Mouse (Mus musculus): ENCODE data around the gene Selenon.
A peak's percentile ranks its signal among the peaks of the same experiment; 100 is the strongest.

Gene Selenon

GRCm38 (mm10) chr4:134577281-134577680 lies 25.3 kb upstream of the Selenon start:
- no peak for DNase-seq (ENCODE audit: low spot score)

GRCm38 (mm10) chr4:134575486-134575885 lies 23.5 kb upstream of the Selenon start:
- no peak for DNase-seq (ENCODE audit: low spot score)

- DNase-seq (ENCODE audit: low spot score), result no peak
Measured at GRCm38 (mm10) chr4:134572449-134573300, 20.7 kb upstream of the Selenon start.

GRCm38 (mm10) chr4:134570704-134571451 lies 18.9 kb upstream of the Selenon start:
- DNase-seq (ENCODE audit: low spot score), result no peak

DNA sequence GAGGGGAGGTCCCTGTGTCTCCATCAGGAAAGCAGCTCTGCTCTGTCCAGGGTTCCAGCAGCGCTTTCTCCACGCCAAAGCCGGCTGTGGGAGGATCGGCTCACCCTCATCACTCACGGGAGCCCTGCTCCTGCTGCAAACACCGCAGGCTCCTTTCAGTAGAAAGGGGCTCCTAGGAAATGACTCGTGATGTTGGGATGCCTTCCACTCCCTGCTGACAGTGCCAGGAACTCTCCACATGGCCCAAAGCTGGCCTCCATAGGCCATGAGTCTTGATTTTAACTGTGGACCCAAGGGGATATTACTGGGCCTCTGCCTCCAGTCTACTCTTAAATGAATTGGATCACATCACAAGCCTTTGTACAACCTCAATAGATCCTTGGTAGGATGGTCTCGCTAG lies 17.9 kb upstream of the Selenon start:
- DNase-seq (ENCODE audit: low spot score), result no peak

DNA sequence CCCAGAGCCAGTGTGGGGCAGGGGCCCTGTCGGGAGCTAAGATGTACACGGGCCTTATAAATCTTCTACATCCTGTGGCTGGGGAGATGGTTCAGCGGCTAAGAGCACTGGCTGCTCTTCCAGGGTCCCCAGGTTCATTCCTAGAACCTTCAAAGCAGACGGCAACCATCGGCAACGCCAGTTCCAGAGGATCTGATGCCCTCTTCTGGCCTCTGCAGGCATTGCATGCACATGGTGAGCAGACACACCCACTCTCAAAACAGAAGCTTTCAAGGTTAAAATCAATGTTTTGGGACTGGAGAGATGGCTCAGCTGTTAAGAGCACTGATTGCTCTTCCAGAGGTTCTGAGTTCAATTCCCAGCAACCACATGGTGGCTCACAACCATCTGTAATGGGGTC lies 17.2 kb upstream of the Selenon start:
- DNase-seq (ENCODE audit: low spot score), result no peak

GRCm38 (mm10) chr4:134567377-134568226 lies 15.6 kb upstream of the Selenon start:
- DNase-seq (ENCODE audit: low spot score), result no peak

DNA sequence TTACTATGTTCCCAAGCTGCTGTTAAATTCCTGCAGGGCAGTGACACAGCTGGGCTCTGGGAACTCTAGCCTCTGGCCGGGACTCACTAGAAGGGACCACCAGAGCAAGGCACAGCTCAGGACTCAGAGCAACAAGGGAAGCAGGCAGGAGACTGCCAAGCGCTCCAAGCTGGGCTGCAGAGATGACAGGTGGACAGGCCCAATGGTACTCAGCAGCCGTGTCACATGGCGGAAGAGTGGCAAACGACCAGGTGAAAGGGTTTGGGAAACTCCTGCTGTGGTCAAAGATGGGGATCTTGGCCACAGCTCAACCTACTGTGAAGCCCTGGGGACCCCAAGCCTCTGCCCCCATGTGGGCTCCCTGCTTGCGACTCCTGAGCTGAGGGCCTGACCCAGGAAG lies 12.1 kb upstream of the Selenon start:
- DNase-seq (ENCODE audit: low spot score), result no peak

DNA sequence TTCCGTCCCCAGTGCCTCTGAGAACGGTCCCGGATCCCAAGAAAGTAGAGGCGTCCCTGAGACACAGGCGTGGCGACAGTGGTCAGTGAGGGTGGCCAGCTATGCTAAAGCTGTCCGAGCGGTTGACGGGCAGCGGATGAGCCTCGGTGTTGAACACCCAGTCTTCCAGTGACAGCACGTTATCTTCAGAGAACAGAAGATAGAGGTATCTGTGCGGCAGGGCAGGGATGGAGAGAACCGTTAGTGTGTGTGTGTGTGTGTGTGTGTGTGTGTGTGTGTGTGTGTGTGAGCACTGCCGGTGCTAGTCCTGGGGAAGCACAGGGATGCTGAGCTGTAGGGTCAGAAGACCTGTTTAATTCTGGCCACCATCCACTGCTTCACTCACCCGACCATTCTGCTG lies 11.7 kb upstream of the Selenon start:
- no peak for DNase-seq (ENCODE audit: low spot score)

GRCm38 (mm10) chr4:134562014-134562413 lies 10.0 kb upstream of the Selenon start:
- DNase-seq (ENCODE audit: low spot score), result no peak

DNA sequence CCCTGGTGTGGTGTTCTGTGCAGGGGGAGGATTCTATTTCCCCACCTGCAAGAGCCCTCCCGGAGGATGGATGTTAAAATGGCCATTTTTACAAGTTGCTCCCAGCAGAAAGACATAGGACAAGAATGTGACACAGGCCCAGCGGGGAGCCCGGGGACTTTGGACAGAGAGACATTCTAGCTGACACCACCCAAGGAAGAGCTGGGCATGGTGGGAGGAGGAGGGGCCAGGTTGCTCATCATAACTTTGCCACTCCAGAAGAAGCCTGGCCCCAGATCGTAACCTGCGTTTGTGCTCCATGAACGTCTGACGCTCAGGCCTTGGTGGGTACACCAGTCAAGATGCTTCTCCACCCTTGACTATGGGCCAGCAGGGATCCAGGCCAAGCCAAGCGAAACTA lies 8.7 kb upstream of the Selenon start:
- no peak for DNase-seq (ENCODE audit: low spot score)

GRCm38 (mm10) chr4:134559154-134559553 lies 7.2 kb upstream of the Selenon start:
- no peak for DNase-seq (ENCODE audit: low spot score)

DNA sequence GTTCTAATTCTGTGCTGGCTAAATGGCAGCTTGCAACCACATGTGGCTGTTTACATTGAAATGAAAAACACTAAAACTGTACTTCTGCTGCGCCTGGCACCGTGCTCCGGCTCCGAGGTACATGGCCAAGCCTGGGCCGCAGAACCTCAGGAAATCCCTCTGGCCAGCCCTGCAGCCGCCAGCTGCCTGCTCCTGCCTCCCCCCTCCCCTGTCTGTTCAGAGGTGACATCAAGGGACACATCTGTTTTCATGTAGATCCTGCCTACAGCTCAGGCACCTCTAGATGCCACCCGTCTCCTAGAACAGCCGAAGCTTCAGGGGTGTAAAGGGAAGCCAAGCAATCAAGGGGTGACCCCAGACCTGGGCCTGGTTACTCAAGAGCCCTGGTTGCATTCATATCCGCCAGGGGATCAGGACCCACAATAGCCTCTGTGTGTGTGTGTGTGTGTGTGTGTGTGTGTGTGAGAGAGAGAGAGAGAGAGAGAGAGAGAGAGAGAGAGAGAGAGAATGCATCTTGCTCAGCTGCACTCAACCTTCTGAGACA lies 6.7 kb upstream of the Selenon start:
- DNase-seq (ENCODE audit: low spot score), result no peak

DNA sequence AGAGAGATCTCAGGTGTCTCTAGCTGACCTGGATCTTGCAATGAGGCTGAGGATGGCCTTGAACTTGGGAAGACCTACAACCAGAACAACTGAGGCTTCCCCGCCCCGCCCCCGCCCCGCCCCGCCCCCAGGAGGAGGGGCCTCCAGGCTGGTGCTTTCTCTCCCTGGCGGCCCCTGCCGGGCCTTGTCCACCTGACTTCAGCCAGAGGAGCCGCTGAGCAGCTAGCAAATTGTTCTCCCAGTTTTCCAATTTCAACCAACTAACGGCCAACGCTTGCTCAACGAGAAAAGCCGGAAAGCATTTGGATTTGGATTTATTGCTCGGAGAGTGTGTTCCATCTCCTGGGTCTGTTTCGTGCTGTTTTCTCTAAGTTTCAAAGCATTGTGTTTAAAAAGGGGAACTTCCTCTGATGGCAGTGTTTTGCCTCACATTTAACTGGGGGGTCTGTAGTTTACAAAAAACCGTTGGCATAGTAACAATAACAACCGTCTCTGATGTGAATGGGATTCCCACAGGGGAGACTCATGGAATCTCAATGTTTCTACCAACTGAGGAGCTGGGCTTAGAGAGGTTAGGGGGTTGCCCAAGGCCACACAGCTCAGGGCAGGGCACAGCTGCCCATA lies 5.8 kb upstream of the Selenon start:
- no peak for DNase-seq (ENCODE audit: low spot score)

DNA sequence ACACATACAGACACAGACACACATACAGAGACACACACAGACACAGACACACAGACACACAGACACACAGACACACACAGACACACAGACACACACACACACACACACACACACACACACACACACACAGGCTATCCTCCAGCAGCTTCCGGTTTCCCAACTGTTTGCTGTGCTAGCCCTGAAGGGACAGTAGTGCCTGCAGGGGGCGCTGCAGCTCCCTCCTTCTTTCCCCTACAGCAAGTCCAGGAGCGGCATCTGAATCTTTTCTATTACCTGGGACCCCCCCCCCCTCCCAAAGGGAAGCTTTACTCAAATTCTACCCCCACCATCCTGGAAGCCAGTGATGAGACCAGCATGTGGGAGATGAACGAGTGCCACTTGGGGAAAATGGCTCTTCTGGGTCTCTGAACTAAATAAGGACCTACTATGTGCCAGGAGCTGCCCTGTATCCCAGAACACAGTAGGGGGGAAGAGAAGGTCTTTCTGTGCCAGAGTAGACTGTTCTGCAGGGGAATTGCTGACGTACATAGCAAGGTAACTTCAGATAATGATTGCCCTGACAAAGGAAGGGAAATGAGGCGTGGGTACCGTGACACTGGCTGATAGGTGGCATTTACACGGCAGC lies 4.1 kb upstream of the Selenon start:
- no peak for DNase-seq (ENCODE audit: low spot score)

DNA sequence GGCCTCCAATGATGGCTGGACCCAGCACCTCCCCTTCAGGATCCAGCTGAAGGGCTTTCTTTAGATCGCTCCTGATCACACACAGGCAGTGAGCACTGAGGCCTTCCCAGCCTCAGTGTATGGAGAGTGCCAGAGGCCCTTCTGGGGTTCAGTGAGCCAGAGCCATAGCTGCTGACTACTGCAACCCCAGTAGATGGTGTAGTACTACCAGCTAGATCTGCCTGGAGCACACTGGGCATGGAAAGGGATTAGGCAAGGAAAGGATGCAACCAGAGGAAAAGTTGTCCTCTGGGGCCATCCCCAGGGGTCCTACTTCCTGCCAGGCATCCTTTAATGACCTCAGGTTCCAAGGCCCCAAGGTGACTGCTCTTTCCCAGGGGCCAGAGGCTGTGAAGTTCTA lies 1.7 kb upstream of the Selenon start:
- no peak for DNase-seq (ENCODE audit: low spot score)

- no peak for DNase-seq (ENCODE audit: low spot score)
Measured at GRCm38 (mm10) chr4:134549899-134550298, 2.1 kb downstream of the Selenon start.

DNA sequence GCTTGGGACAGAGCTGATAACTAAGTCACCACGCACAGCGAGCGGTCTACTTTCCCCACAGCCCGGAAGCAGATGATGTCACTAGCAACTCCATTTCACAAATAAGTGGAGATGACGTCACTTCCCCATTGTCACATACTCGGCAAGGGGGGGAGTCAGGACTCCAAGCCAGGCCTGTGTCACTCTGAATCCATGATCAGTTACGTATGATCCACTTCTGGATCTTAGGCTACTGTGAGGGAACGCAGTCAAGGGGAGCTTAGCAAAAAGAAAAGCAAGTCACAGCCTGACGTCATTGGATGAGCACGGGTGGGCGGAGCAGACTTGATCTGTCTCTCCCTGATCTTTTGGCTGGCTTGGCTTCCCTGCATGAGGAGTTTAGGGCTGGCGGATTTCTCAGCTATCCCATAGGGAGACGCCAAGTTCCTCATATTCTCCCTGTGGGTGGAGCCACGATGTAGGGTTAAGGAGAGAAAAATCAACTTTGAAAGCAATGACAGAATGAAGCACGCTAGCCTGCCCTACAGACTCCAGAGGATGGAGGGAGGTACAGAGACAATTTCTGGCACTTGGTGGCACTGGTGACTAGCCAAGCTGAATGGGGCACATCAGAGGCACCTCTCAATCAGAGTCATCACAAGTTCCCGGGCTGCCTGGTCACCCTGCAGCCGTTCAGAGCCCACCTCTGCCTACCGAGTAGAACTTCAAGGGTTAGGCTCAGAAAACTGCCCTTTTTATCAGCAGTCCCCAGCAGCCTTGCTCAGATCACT lies 3.6 kb downstream of the Selenon start:
- DNase-seq (ENCODE audit: low spot score), result no peak

- DNase-seq (ENCODE audit: low spot score), result peak; percentile 28
Measured at GRCm38 (mm10) chr4:134546814-134547705, 4.9 kb downstream of the Selenon start.
